Mouse (Mus musculus) heart, adult 2 months (tissue): ENCODE data around the gene Egln3. TPM values are rescaled to one million over a fixed set of nuclear protein-coding genes. Genes with fewer than 3 reads are reported as not detected.

Source experiments
- DNase-seq, 2 experiments: peaks; one replicate each; pipeline ENCODE4 v3.0.0; 2021
- H3K27ac ChIP-seq: fragments of 200-600 bp; 2 replicates; pipeline ENCODE4 v1.8.1; 2022
- H3K27me3 ChIP-seq: fragments of 200-500 bp; 2 replicates; pipeline ENCODE4 v1.6.1; 2012; ENCODE audit warnings: mild to moderate bottlenecking, low read length, inconsistent platforms, mixed read lengths; ENCODE audit not compliant: control insufficient read depth, insufficient read depth
- H3K36me3 ChIP-seq: fragments of 200-500 bp; 2 replicates; pipeline ENCODE4 v1.6.1; 2012; ENCODE audit warnings: low read length, inconsistent platforms; ENCODE audit not compliant: control insufficient read depth, insufficient read depth
- H3K4me1 ChIP-seq: fragments of 200-500 bp; 2 replicates; pipeline ENCODE4 v1.6.1; 2011; ENCODE audit warnings: low read length; ENCODE audit not compliant: control insufficient read depth, insufficient read depth
- H3K4me3 ChIP-seq: fragments of 200-600 bp; 2 replicates; pipeline ENCODE4 v1.8.1; 2022
- H3K79me2 ChIP-seq: fragments of 200-500 bp; replicated peaks from 2 replicates; pipeline ENCODE4 v1.6.1; 2012; ENCODE audit warnings: mild to moderate bottlenecking, inconsistent platforms, low read length, moderate library complexity, mixed read lengths; ENCODE audit not compliant: control insufficient read depth, insufficient read depth
- H3K9ac ChIP-seq: fragments of 200-500 bp; 2 replicates; pipeline ENCODE4 v1.6.1; 2012; ENCODE audit warnings: low read depth, mild to moderate bottlenecking, control low read depth, inconsistent platforms, low read length, mixed read lengths
- CTCF ChIP-seq: fragments of 200-600 bp; IDR thresholded peaks from 2 replicates; pipeline ENCODE4 v1.8.1; 2022; ENCODE audit warnings: antibody characterized with exemption, mild to moderate bottlenecking, moderate library complexity
- EP300 ChIP-seq: fragments of 200-500 bp; IDR thresholded peaks from 2 replicates; pipeline ENCODE4 v1.6.1; 2011; ENCODE audit warnings: low read depth, low read length, control low read depth; ENCODE audit not compliant: insufficient read depth
- POLR2A ChIP-seq: fragments of 200-500 bp; IDR thresholded peaks from 2 replicates; pipeline ENCODE4 v1.6.1; 2011; ENCODE audit warnings: mild to moderate bottlenecking, low read depth, low read length, control low read depth; ENCODE audit not compliant: insufficient read depth
- WGBS: fragments of 180-500 bp; shearing (Covaris S2); methylation state at CpG from one replicate; pipeline ENCODE4 v1.1.7; 2018; 5-methylcytosine and 5-hydroxymethylcytosine counted together
- intact Hi-C: fragments of 180-260 bp; cut with DNase I; formaldehyde crosslinking; loops from one replicate; pipeline ENCODE4 v1.15.1; 2025
- polyA plus RNA-seq: library from polyadenylated mRNA; depleted of rRNA; stranded (reverse); fragments of >200 nt; gene quantifications from 2 replicates; pipeline ENCODE4 v1.2.3, GENCODE M21; 2012
- total RNA-seq, 2 experiments: library from RNA; stranded (reverse); gene quantifications; 2 replicates each; pipeline ENCODE4 v1.2.3; 2021

Egln3 gene
- total and polyA plus RNA-seq, 3 experiments, result 27.8 to 94.5 (median 76.3) TPM

DNA sequence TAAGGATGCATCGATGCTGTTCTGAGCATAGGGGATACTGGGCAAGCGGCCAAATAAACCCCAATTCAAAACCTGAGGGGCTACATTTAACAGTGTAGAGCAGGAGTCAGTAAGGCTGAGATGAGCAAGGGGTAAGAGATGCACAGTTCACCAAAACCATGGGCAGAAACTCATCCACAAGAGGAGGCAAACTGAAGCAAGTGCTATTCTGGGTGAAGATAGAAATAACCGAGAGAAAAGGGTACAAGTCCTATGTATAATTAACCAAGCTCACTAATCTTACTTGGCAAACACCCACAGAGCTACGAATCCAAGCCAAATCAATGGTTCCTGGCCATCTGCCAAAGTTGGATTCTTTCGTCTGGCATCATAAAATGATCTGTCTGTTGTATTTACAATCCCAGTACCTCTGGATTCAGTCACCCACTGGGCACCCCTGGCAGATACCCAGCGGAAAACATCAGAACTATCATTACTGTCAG, 6.3 kb downstream of the Egln3 start:
- Histone ChIP-seq H3K27me3 (no peaks in the 10 kb centered on the region), H3K4me1 (peaks cover 7% of the 10 kb centered on the region), H3K79me2 (peaks cover 2% of the 10 kb centered on the region), H3K36me3 (peaks cover 5% of the 10 kb centered on the region), H3K9ac (no peak overlapping the region; the same call in 1 of the 2 replicates), H3K27ac (no peak overlapping the region; the same call in 1 of the 2 replicates), H3K4me3 (no peak overlapping the region)
- no peak for TF ChIP-seq POLR2A
- WGBS, result 26% methylated on average over 6 of the region's 6 CpGs
- no peak for DNase-seq
- intact Hi-C loops, result loop anchor here (10.0 kb wide), 1 partner anchor 1593 kb away; no protein-coding TSS in a partner anchor

GRCm38 (mm10) chr12:54196881-54197280, 6.8 kb downstream of the Egln3 start:
- DNase-seq, result no peak
- no peak overlapping the region for H3K4me3 ChIP-seq
- peaks cover 2% of the 10 kb centered on the region for H3K79me2 ChIP-seq
- whole genome bisulfite sequencing, result 87% methylated on average over 8 of the region's 8 CpGs
- H3K27me3 ChIP-seq, result no peaks in the 10 kb centered on the region
- H3K36me3 ChIP-seq, result peaks cover 5% of the 10 kb centered on the region
- H3K4me1 ChIP-seq, result peaks cover 7% of the 10 kb centered on the region
- intact Hi-C loops, result loop anchor here (10.0 kb wide), 1 partner anchor 1592 kb away; no protein-coding TSS in a partner anchor
- no peak overlapping the region for H3K27ac ChIP-seq
- TF ChIP-seq POLR2A (no peak), EP300 (no peak), CTCF (no peak)
- H3K9ac ChIP-seq, result no peak overlapping the region

DNA sequence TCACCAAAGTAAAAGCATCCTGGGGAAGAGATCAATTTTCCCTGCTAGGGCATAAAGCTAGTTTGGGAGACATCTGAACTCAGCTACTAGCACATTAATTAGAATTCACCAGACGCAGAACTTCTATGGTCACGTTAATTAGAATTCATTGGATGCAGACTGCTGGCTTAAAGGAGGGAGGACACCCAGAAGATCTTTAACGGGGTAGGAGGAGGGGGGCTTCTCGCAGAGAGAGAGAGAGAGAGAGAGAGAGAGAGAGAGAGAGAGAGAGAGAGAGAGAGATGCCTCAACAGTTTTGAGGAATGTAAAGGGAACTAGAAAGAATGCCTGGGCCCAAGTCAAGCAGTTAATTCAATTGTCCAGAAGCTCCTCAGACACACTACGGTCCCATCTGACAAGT, 9.5 kb downstream of the Egln3 start:
- intact Hi-C loops, result loop anchor here (10.0 kb wide), 1 partner anchor 1589 kb away; no protein-coding TSS in a partner anchor
- WGBS, result 74% methylated on average over 5 of the region's 5 CpGs
- Histone ChIP-seq H3K27ac (no peak overlapping the region), H3K27me3 (no peaks in the 10 kb centered on the region), H3K79me2 (peaks cover 2% of the 10 kb centered on the region), H3K4me3 (no peak overlapping the region), H3K36me3 (peaks cover 5% of the 10 kb centered on the region), H3K4me1 (peaks cover 16% of the 10 kb centered on the region), H3K9ac (no peak overlapping the region)
- DNase-seq, result no peak
- TF ChIP-seq CTCF, result no peak

DNA sequence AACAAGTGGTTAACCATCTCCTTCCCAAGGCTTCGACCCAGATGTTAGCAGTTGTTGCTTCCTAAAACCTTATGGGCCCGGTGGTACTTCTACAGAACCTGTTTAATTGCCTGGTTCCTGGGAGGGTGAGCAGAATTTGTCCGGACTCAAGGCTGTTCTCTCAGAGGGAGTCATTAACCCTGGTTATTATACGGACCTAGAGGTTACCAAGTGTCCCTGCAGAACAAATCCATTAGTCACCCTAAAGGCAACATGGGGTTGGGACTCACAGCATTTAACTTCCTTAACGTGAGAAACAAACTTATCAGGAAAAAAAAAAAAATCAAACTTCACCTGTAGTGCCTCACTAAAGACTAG, 11.4 kb downstream of the Egln3 start:
- Histone ChIP-seq H3K27me3 (no peaks in the 10 kb centered on the region), H3K27ac (peak overlapping the region; percentile 34), H3K36me3 (peaks cover 3% of the 10 kb centered on the region), H3K9ac (peak overlapping the region; percentile 9), H3K79me2 (peaks cover 2% of the 10 kb centered on the region; the same call in 1 of the 2 replicates), H3K4me1 (peaks cover 15% of the 10 kb centered on the region), H3K4me3 (peak overlapping the region; percentile 37)
- DNase-seq, result no peak
- 6% methylated on average over 5 of the region's 5 CpGs for WGBS
- TF ChIP-seq EP300 (no peak), CTCF (no peak), POLR2A (no peak)
- intact Hi-C loops, result loop anchor here (10.0 kb wide), 1 partner anchor 1587 kb away; no protein-coding TSS in a partner anchor

DNA sequence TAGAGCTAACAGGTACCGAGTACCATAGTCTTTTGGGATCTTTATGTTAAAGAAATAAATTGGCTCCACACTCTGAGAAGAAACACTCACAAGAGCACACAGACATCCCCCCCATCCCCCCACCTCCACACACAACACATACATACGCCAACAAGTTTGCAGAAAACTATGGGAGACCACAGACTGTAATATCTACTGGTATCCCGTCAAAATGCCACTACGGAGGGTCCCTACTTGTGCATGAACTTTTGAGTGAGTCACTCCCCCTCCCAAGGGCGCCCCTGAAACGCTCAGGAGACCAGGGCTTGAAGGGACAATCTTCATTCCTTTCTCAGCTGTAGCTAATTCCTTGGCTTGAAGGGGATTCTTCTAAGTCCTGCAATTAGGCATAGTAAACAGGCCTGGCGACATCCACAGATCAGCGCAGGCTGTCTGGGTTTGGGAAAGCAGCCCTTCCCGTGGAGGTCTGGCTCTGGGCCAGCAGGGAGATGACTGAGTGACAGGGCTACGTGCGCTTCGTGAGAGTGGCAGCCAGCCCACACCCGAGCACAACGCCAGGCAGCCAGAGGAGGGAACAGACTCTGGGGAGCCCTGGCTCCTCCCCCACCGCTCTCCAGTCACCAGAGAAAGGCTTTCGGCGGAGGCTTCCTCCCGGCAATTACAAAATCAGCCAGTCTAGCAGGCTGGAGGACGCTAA, 11.9 kb downstream of the Egln3 start:
- Histone ChIP-seq H3K9ac (peak overlapping the region; percentile 55), H3K27me3 (no peaks in the 10 kb centered on the region), H3K79me2 (peaks cover 2% of the 10 kb centered on the region; the same call in 1 of the 2 replicates), H3K36me3 (no peaks in the 10 kb centered on the region), H3K27ac (peak overlapping the region; percentile 34), H3K4me3 (peak overlapping the region; percentile 37), H3K4me1 (peaks cover 17% of the 10 kb centered on the region)
- intact Hi-C loops, result loop anchor here (10.0 kb wide), 1 partner anchor 1587 kb away; no protein-coding TSS in a partner anchor
- no peak for TF ChIP-seq POLR2A
- TF ChIP-seq EP300, result peak; percentile 74; the same call in 1 of the 2 replicates
- peak; percentile 23; the same call in 1 of the 2 replicates for TF ChIP-seq CTCF
- WGBS, result 4% methylated on average over 19 of the region's 19 CpGs
- DNase-seq, result peak; percentile 93 to 95

DNA sequence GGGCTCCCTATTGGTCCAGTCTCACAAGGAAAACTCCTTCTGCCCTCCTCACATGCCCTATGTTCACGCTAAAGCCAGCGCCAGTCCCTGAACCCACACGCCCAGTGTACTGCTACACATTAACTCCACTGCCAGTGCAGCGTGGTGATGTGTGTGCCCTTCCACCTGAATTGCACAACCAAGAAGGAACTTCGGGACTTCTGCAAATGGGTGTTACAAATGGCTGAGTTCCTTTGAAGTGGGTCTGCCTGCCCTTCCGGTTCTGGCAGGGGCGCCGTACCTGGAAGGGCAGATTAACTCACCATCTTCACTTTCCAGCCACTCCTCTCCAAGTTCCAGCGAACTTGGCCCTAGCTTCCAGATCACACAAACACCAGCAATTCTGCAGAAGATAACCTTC, 12.5 kb downstream of the Egln3 start:
- no peak for TF ChIP-seq CTCF
- no peak for TF ChIP-seq POLR2A
- no peak for TF ChIP-seq EP300
- WGBS, result 32% methylated on average over 9 of the region's 9 CpGs
- peak; percentile 24 to 26 for DNase-seq
- Histone ChIP-seq H3K27ac (peak overlapping the region; percentile 34), H3K79me2 (peaks cover 2% of the 10 kb centered on the region; the same call in 1 of the 2 replicates), H3K9ac (no peak overlapping the region), H3K27me3 (no peaks in the 10 kb centered on the region), H3K4me3 (no peak overlapping the region), H3K4me1 (peaks cover 17% of the 10 kb centered on the region), H3K36me3 (no peaks in the 10 kb centered on the region)
- intact Hi-C loops, result loop anchor here (10.0 kb wide), 1 partner anchor 1586 kb away; no protein-coding TSS in a partner anchor
